Mouse (Mus musculus) embryonic facial prominence, embryonic 12.5 days (tissue): ENCODE results near the gene Glis3. TPM values are rescaled to one million over a fixed set of nuclear protein-coding genes. Genes with fewer than 3 reads are reported as not detected.

Experiments
- ATAC-seq: fragments of 200-750 bp; cut with Nextera tagmentation; 2 replicates; pipeline ENCODE4 v1.8.0; 2017; ENCODE audit not compliant: insufficient number of reproducible peaks, insufficient read depth, low FRiP score, low TSS enrichment
- H3K27ac ChIP-seq: fragments of 300-500 bp; sonication (generic); 2 replicates; pipeline ENCODE4 v1.5.1; 2016; ENCODE audit warnings: mild to moderate bottlenecking
- H3K27me3 ChIP-seq: fragments of 300-500 bp; sonication (generic); 2 replicates; pipeline ENCODE4 v1.6.1; 2016; ENCODE audit warnings: mild to moderate bottlenecking, moderate library complexity
- H3K36me3 ChIP-seq: fragments of 300-500 bp; sonication (generic); 2 replicates; pipeline ENCODE4 v1.6.1; 2016; ENCODE audit warnings: mild to moderate bottlenecking
- H3K4me1 ChIP-seq: fragments of 300-500 bp; sonication (generic); 2 replicates; pipeline ENCODE4 v1.6.1; 2016
- H3K4me2 ChIP-seq: fragments of 300-500 bp; sonication (generic); replicated peaks from 2 replicates; pipeline ENCODE4 v1.6.1; 2016; ENCODE audit warnings: mild to moderate bottlenecking, moderate library complexity
- H3K4me3 ChIP-seq: fragments of 300-500 bp; sonication (generic); 2 replicates; pipeline ENCODE4 v1.5.1; 2016; ENCODE audit warnings: mild to moderate bottlenecking
- H3K9ac ChIP-seq: fragments of 300-500 bp; sonication (generic); 2 replicates; pipeline ENCODE4 v1.6.1; 2016; ENCODE audit warnings: mild to moderate bottlenecking, moderate library complexity
- H3K9me3 ChIP-seq: fragments of 300-500 bp; sonication (generic); 2 replicates; pipeline ENCODE4 v1.6.1; 2016; ENCODE audit warnings: mild to moderate bottlenecking, moderate library complexity
- WGBS: fragments of 180-500 bp; shearing (Covaris S2); methylation state at CpG from one replicate; pipeline ENCODE4 v1.1.7; 2016; 5-methylcytosine and 5-hydroxymethylcytosine counted together
- polyA plus RNA-seq: library from polyadenylated mRNA; unstranded; fragments of >200 nt; fragmentation: Nextera tagmentation; extraction: Ambion mirVana; gene quantifications from 2 replicates; pipeline ENCODE4 v1.2.1, GENCODE M21; 2016

Glis3 gene
- polyA plus RNA-seq, 1 experiment from 2014 or later: 7.8 TPM

GRCm38 (mm10) chr19:28291596-28291995, 388.3 kb downstream of the Glis3 start:
- no peaks in the 10 kb centered on the region for H3K36me3 ChIP-seq
- H3K27me3 ChIP-seq: no peaks in the 10 kb centered on the region
- H3K4me1 ChIP-seq: no peaks in the 10 kb centered on the region
- WGBS: 80% methylated on average over 4 of the region's 4 CpGs
- no peaks in the 10 kb centered on the region for H3K9me3 ChIP-seq
- no peak overlapping the region for H3K4me2 ChIP-seq
- H3K9ac ChIP-seq: no peak overlapping the region
- no peak for ATAC-seq
- no peak overlapping the region for H3K4me3 ChIP-seq
- no peak overlapping the region for H3K27ac ChIP-seq

- H3K9ac ChIP-seq: no peak overlapping the region
- no peak for ATAC-seq
- no peaks in the 10 kb centered on the region for H3K27me3 ChIP-seq
- no peaks in the 10 kb centered on the region for H3K36me3 ChIP-seq
- WGBS: 78% methylated on average over 4 of the region's 4 CpGs
- no peak overlapping the region for H3K4me3 ChIP-seq
- no peak overlapping the region for H3K4me2 ChIP-seq
- H3K9me3 ChIP-seq: no peaks in the 10 kb centered on the region
- no peak overlapping the region for H3K27ac ChIP-seq
- H3K4me1 ChIP-seq: no peaks in the 10 kb centered on the region
These were observed 390.4 kb downstream of the Glis3 start for GRCm38 (mm10) chr19:28289457-28289856.

GRCm38 (mm10) chr19:28287431-28287830, 392.4 kb downstream of the Glis3 start:
- Histone ChIP-seq H3K4me2 (no peak overlapping the region), H3K36me3 (no peaks in the 10 kb centered on the region), H3K27me3 (no peaks in the 10 kb centered on the region), H3K27ac (no peak overlapping the region), H3K9ac (no peak overlapping the region), H3K4me3 (no peak overlapping the region), H3K9me3 (no peaks in the 10 kb centered on the region), H3K4me1 (no peaks in the 10 kb centered on the region)
- 40% methylated on average over 2 of the region's 2 CpGs for WGBS
- ATAC-seq: no peak

- H3K36me3 ChIP-seq: no peaks in the 10 kb centered on the region
- WGBS: 74% methylated on average over 7 of the region's 7 CpGs
- H3K9me3 ChIP-seq: no peaks in the 10 kb centered on the region
- no peak overlapping the region for H3K4me2 ChIP-seq
- H3K4me1 ChIP-seq: no peaks in the 10 kb centered on the region
- no peak for ATAC-seq
- H3K9ac ChIP-seq: no peak overlapping the region
- no peak overlapping the region for H3K27ac ChIP-seq
- H3K4me3 ChIP-seq: no peak overlapping the region
- H3K27me3 ChIP-seq: no peaks in the 10 kb centered on the region
These were observed 395.7 kb downstream of the Glis3 start for GRCm38 (mm10) chr19:28284098-28284569.

GRCm38 (mm10) chr19:28283241-28284097, 396.4 kb downstream of the Glis3 start:
- ATAC-seq: no peak
- H3K4me2 ChIP-seq: no peak overlapping the region
- 85% methylated on average over 7 of the region's 7 CpGs for WGBS

GRCm38 (mm10) chr19:28281405-28281804, 398.5 kb downstream of the Glis3 start:
- Histone ChIP-seq H3K4me2 (no peak overlapping the region), H3K27me3 (no peaks in the 10 kb centered on the region), H3K9ac (no peak overlapping the region), H3K27ac (no peak overlapping the region), H3K9me3 (no peaks in the 10 kb centered on the region), H3K36me3 (no peaks in the 10 kb centered on the region), H3K4me1 (no peaks in the 10 kb centered on the region), H3K4me3 (no peak overlapping the region)
- WGBS: 61% methylated on average over 4 of the region's 4 CpGs
- ATAC-seq: no peak

More at GRCm38 (mm10) chr19:28283241-28284097, 396.4 kb downstream of the Glis3 start:
- Histone ChIP-seq H3K27ac (no peak overlapping the region), H3K9me3 (no peaks in the 10 kb centered on the region), H3K9ac (no peak overlapping the region), H3K4me1 (no peaks in the 10 kb centered on the region), H3K4me3 (no peak overlapping the region), H3K27me3 (no peaks in the 10 kb centered on the region), H3K36me3 (no peaks in the 10 kb centered on the region)

GRCm38 (mm10) chr19:28277104-28277503, 402.8 kb downstream of the Glis3 start:
- 86% methylated on average over 2 of the region's 2 CpGs for WGBS

GRCm38 (mm10) chr19:28274501-28274900, 405.4 kb downstream of the Glis3 start:
- no peaks in the 10 kb centered on the region for H3K36me3 ChIP-seq
- H3K4me1 ChIP-seq: no peaks in the 10 kb centered on the region
- no peaks in the 10 kb centered on the region for H3K27me3 ChIP-seq
- H3K9me3 ChIP-seq: no peaks in the 10 kb centered on the region
- no peak overlapping the region for H3K4me3 ChIP-seq
- no peak overlapping the region for H3K9ac ChIP-seq
- 68% methylated on average over 2 of the region's 2 CpGs for WGBS
- ATAC-seq: no peak
- H3K4me2 ChIP-seq: no peak overlapping the region
- no peak overlapping the region for H3K27ac ChIP-seq

More at GRCm38 (mm10) chr19:28277104-28277503, 402.8 kb downstream of the Glis3 start:
- Histone ChIP-seq H3K4me2 (no peak overlapping the region), H3K4me1 (no peaks in the 10 kb centered on the region), H3K9ac (no peak overlapping the region), H3K36me3 (no peaks in the 10 kb centered on the region), H3K27ac (no peak overlapping the region), H3K9me3 (no peaks in the 10 kb centered on the region), H3K4me3 (no peak overlapping the region), H3K27me3 (no peaks in the 10 kb centered on the region)
- no peak for ATAC-seq

GRCm38 (mm10) chr19:28273946-28274345, 405.9 kb downstream of the Glis3 start:
- 83% methylated on average over 4 of the region's 4 CpGs for WGBS
- Histone ChIP-seq H3K36me3 (no peaks in the 10 kb centered on the region), H3K9ac (no peak overlapping the region), H3K27ac (no peak overlapping the region), H3K4me1 (no peaks in the 10 kb centered on the region), H3K27me3 (no peaks in the 10 kb centered on the region), H3K9me3 (no peaks in the 10 kb centered on the region), H3K4me3 (no peak overlapping the region), H3K4me2 (no peak overlapping the region)
- ATAC-seq: no peak

- Histone ChIP-seq H3K9ac (no peak overlapping the region), H3K4me3 (no peak overlapping the region), H3K27me3 (no peaks in the 10 kb centered on the region), H3K27ac (no peak overlapping the region), H3K36me3 (no peaks in the 10 kb centered on the region), H3K9me3 (no peaks in the 10 kb centered on the region), H3K4me1 (no peaks in the 10 kb centered on the region), H3K4me2 (no peak overlapping the region)
- 87% methylated on average over 8 of the region's 8 CpGs for WGBS
- ATAC-seq: no peak
These were observed 413.0 kb downstream of the Glis3 start for GRCm38 (mm10) chr19:28266850-28267249.

GRCm38 (mm10) chr19:28265776-28266175, 414.1 kb downstream of the Glis3 start:
- no peak for ATAC-seq
- H3K4me2 ChIP-seq: no peak overlapping the region
- no peak overlapping the region for H3K27ac ChIP-seq
- no peaks in the 10 kb centered on the region for H3K36me3 ChIP-seq
- H3K9ac ChIP-seq: no peak overlapping the region
- no peaks in the 10 kb centered on the region for H3K27me3 ChIP-seq
- no peak overlapping the region for H3K4me3 ChIP-seq
- 97% methylated on average over 2 of the region's 2 CpGs for WGBS
- H3K9me3 ChIP-seq: no peaks in the 10 kb centered on the region
- no peaks in the 10 kb centered on the region for H3K4me1 ChIP-seq

GRCm38 (mm10) chr19:28258907-28259675, 420.8 kb downstream of the Glis3 start:
- Histone ChIP-seq H3K4me1 (peaks cover 4% of the 10 kb centered on the region; the same call in 1 of the 2 replicates), H3K27me3 (no peaks in the 10 kb centered on the region), H3K4me2 (no peak overlapping the region), H3K27ac (0 out of 2 replicates have a peak overlapping the region, but pooled peaks have one; percentile 57), H3K9me3 (no peaks in the 10 kb centered on the region), H3K36me3 (no peaks in the 10 kb centered on the region), H3K4me3 (no peak overlapping the region), H3K9ac (no peak overlapping the region)
- WGBS: 53% methylated on average over 18 of the region's 18 CpGs
- no peak for ATAC-seq
